Mouse (Mus musculus) CH12.LX (cell line): ENCODE measurements at regions not wholly inside any gene's neighbourhood (a gene's known extent, or its start where the extent isn't known, plus 50 kb on each side); places are given as distances from the start of the nearest gene placed in this dataset.
A peak's percentile ranks its signal among the peaks of the same experiment; 100 is the strongest.

ENCODE experiments used
- DNase-seq: peaks from one replicate; pipeline ENCODE4 v3.0.0-alpha.2; 2013; ENCODE audit errors: extremely low read depth
- H3K27ac ChIP-seq: 2 replicates; pipeline ENCODE4 v1.5.1; 2012; ENCODE audit warnings: low read depth, mild to moderate bottlenecking, control low read depth, moderate library complexity; ENCODE audit not compliant: insufficient read depth
- H3K27me3 ChIP-seq: replicated peaks from 2 replicates; pipeline ENCODE3; 2012; ENCODE audit warnings: inconsistent platforms
- H3K36me3 ChIP-seq, 2 experiments: replicated peaks in 1 of 2; 2 replicates each; pipeline versions ENCODE3 to v1.6.1; 2012; ENCODE audit warnings: inconsistent platforms in 1 of 2, low read length in 1 of 2, mild to moderate bottlenecking in 1 of 2, mixed read lengths in 1 of 2, moderate library complexity in 1 of 2; ENCODE audit not compliant: control insufficient read depth in 1 of 2, insufficient read depth in 1 of 2
- H3K4me1 ChIP-seq, 2 experiments: 2 replicates each; pipeline ENCODE4 v1.6.1; 2012; ENCODE audit warnings: inconsistent platforms in 1 of 2, moderate library complexity in 1 of 2; ENCODE audit not compliant: insufficient read depth in 2 of 2, control insufficient read depth in 1 of 2
- H3K4me2 ChIP-seq: 2 replicates; pipeline ENCODE4 v1.6.1; 2012; ENCODE audit warnings: low read depth, mild to moderate bottlenecking, control low read depth; ENCODE audit not compliant: poor library complexity, insufficient read depth, severe bottlenecking
- H3K4me3 ChIP-seq, 3 experiments: fragments of 150-350 bp in 1 of 3; sonication (generic) in 1 of 3; replicated peaks in 1 of 3; 2 replicates each; pipeline versions ENCODE3 to v1.5.1; 2011 to 2012; ENCODE audit warnings: low read depth in 2 of 3, low read length in 2 of 3, mild to moderate bottlenecking in 2 of 3, moderate library complexity in 2 of 3, control low read depth in 1 of 3, improper control_type of control experiment in 1 of 3, inconsistent platforms in 1 of 3, mixed read lengths in 1 of 3; ENCODE audit not compliant: poor library complexity in 1 of 3
- H3K79me2 ChIP-seq: replicated peaks from 2 replicates; pipeline ENCODE4 v1.6.1; 2012; ENCODE audit warnings: mild to moderate bottlenecking, moderate library complexity; ENCODE audit not compliant: control insufficient read depth, poor library complexity, insufficient read depth, severe bottlenecking; ENCODE audit errors: extremely low read depth
- H3K9ac ChIP-seq: 2 replicates; pipeline ENCODE4 v1.6.1; 2012; ENCODE audit warnings: low read depth, mild to moderate bottlenecking, control low read depth, moderate library complexity; ENCODE audit not compliant: insufficient read depth
- H3K9me3 ChIP-seq: replicated peaks from 2 replicates; pipeline ENCODE3; 2012; ENCODE audit warnings: low read length, inconsistent platforms, mixed read lengths
- CTCF ChIP-seq, 2 experiments: IDR thresholded peaks in 1 of 2; conservative IDR thresholded peaks in 1 of 2; 2 replicates each; pipeline ENCODE4 v1.5.1; 2011 to 2012; ENCODE audit warnings: low read depth in 2 of 2, low read length in 2 of 2, improper control_type of control experiment in 1 of 2, inconsistent platforms in 1 of 2, mild to moderate bottlenecking in 1 of 2, moderate library complexity in 1 of 2
- NELFE ChIP-seq: IDR thresholded peaks from 2 replicates; pipeline ENCODE4 v1.6.1; 2011; ENCODE audit warnings: low read depth, low read length, improper control_type of control experiment
- RAD21 ChIP-seq: IDR thresholded peaks from 2 replicates; pipeline ENCODE4 v1.6.1; 2011; ENCODE audit warnings: low read depth, mild to moderate bottlenecking, low read length, improper control_type of control experiment, moderate library complexity
- SMC3 ChIP-seq: IDR thresholded peaks from 2 replicates; pipeline ENCODE4 v1.6.1; 2011; ENCODE audit warnings: low read depth, low read length, improper control_type of control experiment
- dilution Hi-C: fragments of 300-500 bp; cut with MboI; formaldehyde crosslinking; loops from 2 replicates; pipeline ENCODE4 v1.14.3; 2020; ENCODE audit warnings: low sequenced_read_pairs; ENCODE audit not compliant: extremely low pct_unique_long_range_greater_than_20kb, extremely low pct_ligation_motif_present
- in situ Hi-C: fragments of 300-500 bp; cut with MboI; formaldehyde crosslinking; loops from 3 replicates; pipeline ENCODE4 v1.14.3; 2019; ENCODE audit warnings: low sequenced_read_pairs, low pct_ligation_motif_present, low pct_unique_long_range_greater_than_20kb, mixed read lengths

- H3K9ac ChIP-seq: no peak overlapping the region
- in situ Hi-C loops: no loop called here
- H3K4me3 ChIP-seq: no peak overlapping the region
Observed at GRCm38 (mm10) chr19:26834564-26834963, 51.1 kb upstream of the Gm815 start.

More at GRCm38 (mm10) chr19:26834564-26834963, 51.1 kb upstream of the Gm815 start:
- Histone ChIP-seq H3K4me2 (no peak overlapping the region), H3K36me3 (no peaks in the 10 kb centered on the region), H3K4me1 (no peaks in the 10 kb centered on the region), H3K9me3 (peaks cover 2% of the 10 kb centered on the region), H3K27me3 (no peaks in the 10 kb centered on the region), H3K79me2 (no peaks in the 10 kb centered on the region), H3K27ac (no peak overlapping the region)
- no peak for DNase-seq
- dilution Hi-C loops: no loop called here
- peak; percentile 59 for TF ChIP-seq SMC3
- no peak for TF ChIP-seq NELFE
- peak; percentile 58 for TF ChIP-seq RAD21
- peak in 1 of 2 experiments; percentile 53; a peak in 1 of 4 replicates for TF ChIP-seq CTCF (conservative IDR thresholded peaks at IDR 0.05 in 1 of 2, IDR thresholded peaks at IDR 0.05 in 1 of 2; ENCODE audit: low read depth in 2 of 2, low read length in 2 of 2)
- TF ChIP-seq, all 38 proteins: peak for 3
